Mouse (Mus musculus): Measurements from ENCODE around the gene Auts2.

Gene Auts2

GRCm38 (mm10) chr5:132391831-132392763 is 151.0 kb downstream of the Auts2 start:
- DNase-seq (ENCODE audit: low read depth, low spot score), result no peak

DNA sequence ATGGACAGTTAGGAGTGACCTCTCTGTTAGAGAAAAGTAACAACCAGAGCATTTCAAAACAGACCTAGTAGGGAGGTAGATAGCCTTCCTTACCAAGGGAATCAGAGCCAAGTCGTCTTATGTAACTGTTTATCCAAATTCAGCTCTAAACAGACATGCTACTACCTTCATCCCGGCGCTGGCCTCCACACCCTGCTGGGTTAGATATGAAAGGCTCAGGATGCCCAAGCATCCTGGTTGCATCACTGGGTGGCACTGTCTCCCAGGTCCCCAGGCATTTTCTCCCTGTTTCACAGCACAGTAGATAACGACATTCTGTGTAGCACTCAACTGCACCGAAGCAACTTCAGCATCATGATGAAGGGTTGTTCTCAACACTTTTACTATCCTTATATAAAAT is 154.4 kb downstream of the Auts2 start:
- DNase-seq (ENCODE audit: low read depth, low spot score), result no peak

DNA sequence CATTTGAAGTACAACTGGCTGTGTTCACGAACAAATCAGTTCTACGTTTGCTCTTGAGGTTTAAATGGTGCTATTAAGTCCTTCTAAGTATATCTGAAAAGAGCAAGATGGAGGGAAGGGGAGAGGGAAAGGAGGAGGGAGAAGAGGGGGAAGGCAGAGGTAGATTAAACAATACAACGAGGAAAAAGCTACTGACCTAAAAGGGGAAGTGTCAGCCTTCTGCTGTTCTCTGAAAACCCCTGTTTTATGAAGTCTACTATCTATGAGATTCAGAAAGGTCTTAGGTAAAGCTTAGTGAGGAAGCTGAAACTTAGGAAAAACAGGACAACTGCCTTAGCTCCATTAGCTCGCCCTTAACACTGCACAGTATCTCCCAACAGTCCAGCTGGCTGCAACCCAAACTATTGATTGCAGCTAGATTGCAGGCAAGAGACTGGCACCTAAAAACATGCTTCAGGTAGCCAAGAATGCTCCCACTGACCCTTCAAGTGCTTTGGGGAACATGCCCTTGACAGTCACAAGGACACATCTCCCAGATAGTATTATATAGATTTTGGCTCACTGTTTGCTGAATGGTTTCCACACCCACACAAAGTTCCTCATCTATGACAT is 157.8 kb downstream of the Auts2 start:
- no peak for DNase-seq (ENCODE audit: low read depth, low spot score)

- no peak for DNase-seq (ENCODE audit: low read depth, low spot score)
Measured at GRCm38 (mm10) chr5:132380261-132380660, 162.9 kb downstream of the Auts2 start.

- DNase-seq (ENCODE audit: low read depth, low spot score), result no peak
Measured at GRCm38 (mm10) chr5:132378977-132379376, 164.2 kb downstream of the Auts2 start.

DNA sequence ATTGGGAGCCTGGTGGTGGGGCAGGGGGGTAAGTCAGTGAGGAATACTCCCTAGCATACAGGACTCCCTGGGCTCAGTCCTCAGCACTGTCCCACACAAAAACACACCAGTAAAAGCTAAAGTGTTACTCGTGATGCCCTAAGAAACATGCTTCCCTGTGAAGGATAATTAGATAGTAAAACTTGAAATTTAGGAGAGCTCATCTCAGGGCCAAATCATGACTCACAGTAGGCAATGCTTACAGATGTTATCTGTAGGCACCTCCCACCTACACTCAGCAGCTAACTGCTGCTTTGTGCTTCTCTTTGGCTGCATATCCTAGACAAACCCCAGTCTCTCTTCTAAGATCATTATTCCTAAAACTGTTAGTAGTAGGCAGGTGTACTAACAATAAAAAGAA is 168.0 kb downstream of the Auts2 start:
- no peak for DNase-seq (ENCODE audit: low read depth, low spot score)

- no peak for DNase-seq (ENCODE audit: low read depth, low spot score)
Measured at GRCm38 (mm10) chr5:132373471-132374075, 169.6 kb downstream of the Auts2 start.

DNA sequence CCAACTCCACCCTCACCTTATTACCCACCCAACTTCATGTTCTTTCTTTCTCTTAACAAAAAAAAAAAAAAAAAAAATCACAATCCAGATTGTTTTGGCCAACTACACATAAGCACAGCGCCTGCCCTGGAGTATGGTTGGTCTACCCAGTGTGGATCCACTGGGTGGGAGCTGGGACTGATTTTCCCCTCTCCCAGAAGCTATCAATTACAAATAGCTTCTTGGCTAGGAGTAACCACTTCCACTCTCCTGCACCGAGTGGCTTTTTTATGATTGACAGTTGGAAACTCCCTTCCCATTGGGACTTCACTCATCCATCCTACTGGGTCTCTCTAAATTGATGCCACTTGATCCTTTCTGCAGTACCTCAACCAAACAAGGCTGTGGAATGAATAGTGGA is 170.5 kb downstream of the Auts2 start:
- DNase-seq (ENCODE audit: low read depth, low spot score), result no peak

GRCm38 (mm10) chr5:132368678-132369088 is 174.5 kb downstream of the Auts2 start:
- no peak for DNase-seq (ENCODE audit: low read depth, low spot score)

DNA sequence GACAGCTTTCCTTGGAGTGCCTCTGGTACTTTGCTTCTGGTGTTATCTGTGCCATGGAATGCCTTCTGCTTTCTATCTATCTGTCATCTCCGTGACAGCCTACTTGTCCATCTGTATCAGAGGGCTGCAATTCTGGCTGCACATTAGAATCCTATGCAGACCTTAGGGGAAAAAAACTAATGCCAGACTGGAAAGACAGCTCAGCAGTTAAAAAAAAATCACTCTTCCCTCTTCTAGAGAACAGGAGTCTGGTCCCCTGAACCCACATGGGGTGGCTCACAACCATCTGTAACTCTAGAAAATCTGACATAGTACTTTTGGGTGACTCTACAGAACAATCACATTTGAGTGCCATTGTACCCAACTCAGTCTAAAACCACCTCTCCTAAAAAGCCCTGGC is 181.9 kb downstream of the Auts2 start:
- no peak for DNase-seq (ENCODE audit: low read depth, low spot score)

GRCm38 (mm10) chr5:132357726-132358125 is 185.4 kb downstream of the Auts2 start:
- DNase-seq (ENCODE audit: low read depth, low spot score), result no peak

- DNase-seq (ENCODE audit: low read depth, low spot score), result no peak
Measured at GRCm38 (mm10) chr5:132355935-132356334, 187.2 kb downstream of the Auts2 start.

DNA sequence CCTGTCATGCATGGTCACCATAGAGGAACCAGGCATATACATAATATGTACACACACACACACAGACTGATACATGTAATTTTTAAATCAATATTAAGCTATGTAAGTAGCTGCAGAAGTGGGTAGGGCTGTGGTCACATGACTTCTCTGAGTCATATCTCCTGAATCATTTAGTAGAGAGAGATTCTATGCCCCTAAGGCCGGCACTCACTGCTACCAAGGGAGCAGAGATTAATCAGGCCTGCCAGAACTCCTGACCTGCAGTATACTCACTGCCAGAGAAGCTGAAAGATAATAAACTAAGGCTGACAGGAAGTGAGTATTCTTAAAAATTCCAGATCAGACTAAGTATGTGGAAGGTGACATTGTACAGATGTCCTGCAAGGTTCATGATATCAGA is 190.7 kb downstream of the Auts2 start:
- DNase-seq (ENCODE audit: low read depth, low spot score), result no peak

- no peak for DNase-seq (ENCODE audit: low read depth, low spot score)
Measured at GRCm38 (mm10) chr5:132351139-132351538, 192.0 kb downstream of the Auts2 start.

- no peak for DNase-seq (ENCODE audit: low read depth, low spot score)
Measured at GRCm38 (mm10) chr5:132341315-132341714, 201.8 kb downstream of the Auts2 start.

DNA sequence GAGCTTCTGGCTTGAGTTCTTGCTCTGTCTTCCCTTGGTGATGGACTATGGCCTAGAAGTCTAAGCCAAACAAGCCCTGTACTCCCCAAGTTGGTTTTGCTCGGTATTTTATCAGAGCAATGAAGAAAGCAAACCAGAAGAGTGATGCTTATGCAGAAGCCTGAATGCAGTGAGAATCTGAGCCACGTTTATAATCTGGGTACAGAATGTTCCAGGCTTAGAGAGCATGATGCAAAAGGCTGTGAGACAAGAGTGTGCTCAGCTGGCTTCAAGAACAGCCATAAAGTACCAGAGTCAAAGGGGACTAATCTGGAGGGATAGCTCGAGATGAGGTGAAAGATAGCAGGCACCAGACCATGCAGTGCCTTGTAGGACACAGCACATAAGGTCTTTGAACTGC is 205.5 kb downstream of the Auts2 start:
- no peak for DNase-seq (ENCODE audit: low read depth, low spot score)

DNA sequence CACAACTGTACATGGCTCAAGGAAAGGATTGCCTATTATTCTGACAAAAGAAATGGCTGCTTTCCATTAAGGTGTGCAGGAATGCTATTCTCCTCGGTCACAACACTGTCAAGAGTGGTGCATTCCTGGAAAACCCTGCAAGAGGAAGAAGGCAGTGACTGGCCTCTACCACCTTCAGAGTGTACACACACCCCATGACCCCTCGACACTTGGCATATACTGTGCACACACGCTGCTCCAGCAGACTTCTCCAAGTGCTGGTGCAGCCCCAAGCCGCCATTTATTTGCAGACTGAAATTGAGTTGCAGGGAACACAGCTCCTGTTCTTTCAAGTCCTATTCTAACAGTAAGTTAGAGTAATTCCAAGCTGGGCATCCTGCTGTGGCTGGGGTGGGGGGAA is 207.4 kb downstream of the Auts2 start:
- DNase-seq (ENCODE audit: low read depth, low spot score), result no peak

DNA sequence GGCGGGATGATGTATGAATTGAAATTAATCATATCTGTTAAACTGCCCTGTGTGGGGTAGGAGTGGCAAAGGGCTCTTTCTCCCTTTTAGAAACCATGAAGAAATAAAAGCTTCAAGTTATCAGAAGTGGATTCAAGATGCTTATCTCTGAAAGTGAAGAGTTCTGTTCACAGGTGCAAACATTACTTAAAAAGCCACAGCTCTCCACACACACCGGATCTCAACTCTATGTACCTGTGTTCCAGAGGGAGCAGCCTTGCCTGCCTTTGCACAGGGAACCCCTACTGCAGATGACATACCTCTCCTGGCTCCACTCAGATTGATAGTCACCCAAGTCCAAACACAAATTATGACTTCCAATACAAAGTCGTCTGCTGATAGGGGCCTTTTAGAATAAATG is 208.3 kb downstream of the Auts2 start:
- no peak for DNase-seq (ENCODE audit: low read depth, low spot score)

GRCm38 (mm10) chr5:132333744-132334143 is 209.4 kb downstream of the Auts2 start:
- DNase-seq (ENCODE audit: low read depth, low spot score), result no peak

DNA sequence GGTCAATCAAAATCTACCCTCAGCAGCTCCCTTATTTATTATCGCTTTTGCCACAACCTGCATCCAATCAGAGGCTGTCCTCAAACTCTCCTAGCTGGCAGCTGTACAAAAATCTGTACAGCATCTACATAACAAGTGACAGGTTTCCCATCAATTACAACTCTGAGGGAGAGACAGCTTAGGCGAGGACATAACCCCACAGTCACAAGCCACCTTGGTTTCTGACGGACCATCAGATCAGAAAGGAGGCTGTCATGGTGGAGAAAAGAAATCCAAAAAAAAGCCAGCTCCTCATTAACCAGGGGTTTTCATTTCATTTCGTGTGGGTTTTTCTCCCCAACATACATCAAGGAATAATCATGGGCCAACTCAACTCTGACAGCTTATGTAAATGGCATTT is 210.6 kb downstream of the Auts2 start:
- DNase-seq (ENCODE audit: low read depth, low spot score), result no peak

DNA sequence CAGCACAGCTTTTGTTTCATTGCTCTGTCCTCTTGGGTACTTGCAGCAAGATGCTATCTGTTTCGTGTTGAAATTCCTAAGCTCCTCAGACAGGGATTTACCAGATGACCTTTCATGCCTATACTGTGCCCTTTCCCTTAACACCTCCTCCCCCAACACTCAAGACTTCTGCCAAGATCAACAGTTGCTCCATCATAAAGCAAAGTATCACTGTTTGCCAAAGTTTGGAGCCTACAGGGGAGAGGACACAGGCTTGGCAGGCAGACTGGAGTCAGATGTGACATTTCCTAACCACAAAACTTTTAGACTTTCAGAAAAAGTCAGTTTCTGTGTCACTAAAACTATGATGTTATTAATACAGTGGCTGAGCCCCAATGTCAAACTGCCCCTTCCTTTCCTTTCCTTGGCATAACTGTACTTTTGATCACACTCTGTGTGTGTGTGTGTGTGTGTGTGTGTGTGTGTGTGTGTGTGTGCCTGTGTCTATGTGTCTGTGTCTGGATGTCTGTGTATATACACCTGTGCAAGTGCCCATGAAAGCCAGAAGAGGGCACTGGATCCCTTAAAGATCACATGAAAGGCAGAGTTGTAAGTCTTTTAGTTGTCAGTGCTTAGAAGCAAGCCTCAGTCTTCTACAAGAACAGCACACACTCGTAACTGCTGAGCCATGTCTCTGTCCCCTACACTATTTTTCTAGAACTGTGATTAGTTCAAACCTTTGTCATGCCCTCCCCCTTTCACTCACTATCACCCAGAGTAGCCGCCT is 213.8 kb downstream of the Auts2 start:
- DNase-seq (ENCODE audit: low read depth, low spot score), result no peak

Measured in c-Kit-negative CD71-positive TER-119-positive erythroid progenitor cells, embryonic 14.5 days (primary cell).